ENCODE assay signal across 9 mouse cellular contexts in genomic region chr17:13309182-13309631, GRCm38 (mm10). TPM values are rescaled to one million over a fixed set of nuclear protein-coding genes. Genes with fewer than 3 reads are reported as not detected.
DNase-seq lines count a peak whose midpoint lies in the region; ATAC-seq and TF ChIP-seq lines count a peak whose summit lies in the region.
"Not testable (repeated sequence)": the region's sequence is repeated elsewhere in the genome, so short reads cannot be mapped to it uniquely, and the experiment has no call there.
"Had no signal": no experiment of that assay in that cellular context is flagged by ENCODE, and none has a peak within 500 bp of the region (broad histone marks: within the 10 kb centered on the region; RNA-seq: fewer than 3 reads in every experiment).

No protein-coding gene starts in this region.

- not testable (repeated sequence) for H3K27ac ChIP-seq in forebrain, embryonic 12.5 days; heart, embryonic 13.5 days (replicated peaks); intestine, embryonic 14.5 days (ENCODE audit: low read depth); kidney, embryonic 15.5 days; limb, embryonic 13.5 days; lung, embryonic 15.5 days

- peak; percentile 48 for DNase-seq in intestine, embryonic 14.5 days (ENCODE audit: low spot score)

- not testable (repeated sequence) for H3K4me3 ChIP-seq in forebrain, embryonic 12.5 days (replicated peaks); heart, embryonic 13.5 days; intestine, embryonic 14.5 days (ENCODE audit: low read depth, low read length); kidney, embryonic 15.5 days (replicated peaks); limb, embryonic 13.5 days; lung, embryonic 15.5 days; myocyte

- 88% methylated on average over 10 of the region's 10 CpGs for WGBS in forebrain, embryonic 12.5 days
- 78% methylated on average over 10 of the region's 10 CpGs for WGBS in heart, embryonic 13.5 days
- 90% methylated on average over 10 of the region's 10 CpGs for WGBS in intestine, embryonic 14.5 days
- WGBS in kidney, embryonic 15.5 days: 86% methylated on average over 10 of the region's 10 CpGs
- WGBS in limb, embryonic 13.5 days: 87% methylated on average over 10 of the region's 10 CpGs
- WGBS in lung, embryonic 15.5 days: 86% methylated on average over 10 of the region's 10 CpGs

- not testable (repeated sequence) for H3K27me3 ChIP-seq in forebrain, embryonic 12.5 days; heart, embryonic 13.5 days (replicated peaks); intestine, embryonic 14.5 days (replicated peaks; ENCODE audit: control insufficient read depth, insufficient read depth, low read length); kidney, embryonic 15.5 days; limb, embryonic 13.5 days; lung, embryonic 15.5 days; myocyte (ENCODE audit: control insufficient read depth, insufficient read depth, insufficient read length)

- not testable (repeated sequence) for H3K9ac ChIP-seq in forebrain, embryonic 12.5 days; heart, embryonic 13.5 days; intestine, embryonic 14.5 days (ENCODE audit: low read length); kidney, embryonic 15.5 days; limb, embryonic 13.5 days; lung, embryonic 15.5 days

- H3K9me3 ChIP-seq in forebrain, embryonic 12.5 days: peaks cover 37% of the 10 kb centered on the region
- H3K9me3 ChIP-seq in heart, embryonic 13.5 days: peaks cover 45% of the 10 kb centered on the region
- peaks cover 10% of the 10 kb centered on the region for H3K9me3 ChIP-seq in intestine, embryonic 14.5 days (ENCODE audit: control insufficient read depth, low read length)
- H3K9me3 ChIP-seq in kidney, embryonic 15.5 days (replicated peaks): peaks cover 24% of the 10 kb centered on the region
- H3K9me3 ChIP-seq in limb, embryonic 13.5 days: peaks cover 43% of the 10 kb centered on the region
- H3K9me3 ChIP-seq in lung, embryonic 15.5 days: peaks cover 14% of the 10 kb centered on the region; the same call in 1 of the 2 replicates

- not testable (repeated sequence) for H3K4me2 ChIP-seq in forebrain, embryonic 12.5 days; heart, embryonic 13.5 days; intestine, embryonic 14.5 days (ENCODE audit: low read length); kidney, embryonic 15.5 days; limb, embryonic 13.5 days (replicated peaks); lung, embryonic 15.5 days
- peak overlapping the region; percentile 45 for H3K4me2 ChIP-seq in myocyte (ENCODE audit: low read depth)

- H3K79me2 ChIP-seq in myocyte (ENCODE audit: control insufficient read depth, insufficient read depth): not testable (repeated sequence)

- not testable (repeated sequence) for TF ChIP-seq POLR2A in myocyte (IDR thresholded peaks at IDR 0.05; ENCODE audit: insufficient read length, low read depth)

- H3K4me1 ChIP-seq in forebrain, embryonic 12.5 days; heart, embryonic 13.5 days; intestine, embryonic 14.5 days (replicated peaks; ENCODE audit: control insufficient read depth, insufficient read depth, low read length); kidney, embryonic 15.5 days; limb, embryonic 13.5 days; lung, embryonic 15.5 days: not testable (repeated sequence)

- peak; percentile 12; the same call in 1 of the 2 replicates for ATAC-seq in forebrain, embryonic 12.5 days (ENCODE audit: low FRiP score)
- ATAC-seq in heart, embryonic 13.5 days (ENCODE audit: extremely low read depth, insufficient number of reproducible peaks, low FRiP score, low TSS enrichment): peak; percentile 24; the same call in 1 of the 2 replicates
- peak; percentile 45 for ATAC-seq in intestine, embryonic 14.5 days (replicated peaks; ENCODE audit: low FRiP score, low TSS enrichment, low read depth)
- peak; percentile 63 for ATAC-seq in kidney, embryonic 15.5 days (replicated peaks; ENCODE audit: low FRiP score)
- peak; percentile 62; the same call in 1 of the 2 replicates for ATAC-seq in limb, embryonic 13.5 days (ENCODE audit: low FRiP score, low read depth)
- peak; percentile 44; the same call in 1 of the 2 replicates for ATAC-seq in lung, embryonic 15.5 days (ENCODE audit: borderline replicate concordance, extremely low read depth, low FRiP score, low TSS enrichment)

- H3K36me3 ChIP-seq in forebrain, embryonic 12.5 days (replicated peaks); heart, embryonic 13.5 days; intestine, embryonic 14.5 days (ENCODE audit: control insufficient read depth, insufficient read depth, low read length); kidney, embryonic 15.5 days; limb, embryonic 13.5 days; lung, embryonic 15.5 days; myocyte (ENCODE audit: control insufficient read depth, insufficient read depth): not testable (repeated sequence)

- not testable (repeated sequence) for H3ac ChIP-seq in myocyte (ENCODE audit: control insufficient read depth, insufficient read length)

RNA-seq across cellular contexts. Expression of gene Tcp10c, which starts 45.2 kb away (rescaled TPM):
- polyA plus RNA-seq in forebrain, embryonic 12.5 days (2016; fragmentation: Nextera tagmentation; extraction: Ambion mirVana): not detected in 2 replicates
- polyA plus RNA-seq in heart, embryonic 13.5 days (2015; fragmentation: Nextera tagmentation; extraction: Ambion mirVana): not detected in 2 replicates
- not detected in 2 replicates for polyA plus RNA-seq in intestine, embryonic 14.5 days (2014; fragmentation: Nextera tagmentation; extraction: Ambion mirVana)
- not detected in 2 replicates for polyA plus RNA-seq in kidney, embryonic 15.5 days (2015; fragmentation: Nextera tagmentation; extraction: Ambion mirVana)
- polyA plus RNA-seq in limb, embryonic 13.5 days (2015; fragmentation: Nextera tagmentation; extraction: Ambion mirVana): not detected in 2 replicates
- polyA plus RNA-seq in lung, embryonic 15.5 days (2015; fragmentation: Nextera tagmentation; extraction: Ambion mirVana): not detected in 2 replicates
- not detected for polyA plus RNA-seq in myocyte (2012; fragmentation: generic; extraction: Trizol)
- polyA plus RNA-seq: forebrain, embryonic 10.5 days; hindbrain, postnatal 0 days had no signal

Comparison
In these comparisons a context has a peak if more than half of its experiments do, and no peak if none do; other contexts are left out.
1. ATAC-seq: peak in every context shown above with its lines; median percentile 63 in kidney, embryonic 15.5 days; 62 in limb, embryonic 13.5 days; 45 in intestine, embryonic 14.5 days; 44 in lung, embryonic 15.5 days; 24 in heart, embryonic 13.5 days; 12 in forebrain, embryonic 12.5 days.